Mouse (Mus musculus): ENCODE measurements around the gene Dmrt1.

The Dmrt1 gene

GRCm38 (mm10) chr19:25547086-25547643 lies 41.7 kb downstream of the Dmrt1 start:
- in situ Hi-C loops (cut with MboI; ENCODE audit: low pct_unique_long_range_greater_than_20kb in 1 of 2, low sequenced_read_pairs in 2 of 2, unreplicated experiment in 1 of 2): loop anchor here (10.0 kb wide), 1 partner anchor 78 kb away; no protein-coding TSS in a partner anchor

- in situ Hi-C loops (cut with MboI; ENCODE audit: low pct_unique_long_range_greater_than_20kb in 1 of 2, low sequenced_read_pairs in 2 of 2, unreplicated experiment in 1 of 2): no loop called here
These were observed 44.9 kb downstream of the Dmrt1 start for GRCm38 (mm10) chr19:25550346-25550745.

- in situ Hi-C loops (cut with MboI; ENCODE audit: low pct_unique_long_range_greater_than_20kb in 1 of 2, low sequenced_read_pairs in 2 of 2, unreplicated experiment in 1 of 2): no loop called here
These were observed 45.6 kb downstream of the Dmrt1 start for GRCm38 (mm10) chr19:25551053-25551452.

- in situ Hi-C loops (cut with MboI; ENCODE audit: low pct_unique_long_range_greater_than_20kb in 1 of 2, low sequenced_read_pairs in 2 of 2, unreplicated experiment in 1 of 2): no loop called here
These were observed 59.0 kb downstream of the Dmrt1 start for GRCm38 (mm10) chr19:25564430-25564829.

GRCm38 (mm10) chr19:25569778-25570177 lies 64.4 kb downstream of the Dmrt1 start:
- in situ Hi-C loops (cut with MboI; ENCODE audit: low pct_unique_long_range_greater_than_20kb in 1 of 2, low sequenced_read_pairs in 2 of 2, unreplicated experiment in 1 of 2): no loop called here

GRCm38 (mm10) chr19:25574431-25574830 lies 69.0 kb downstream of the Dmrt1 start:
- in situ Hi-C loops (cut with MboI; ENCODE audit: low pct_unique_long_range_greater_than_20kb in 1 of 2, low sequenced_read_pairs in 2 of 2, unreplicated experiment in 1 of 2): no loop called here

GRCm38 (mm10) chr19:25574981-25575814 lies 69.8 kb downstream of the Dmrt1 start:
- in situ Hi-C loops (cut with MboI; ENCODE audit: low pct_unique_long_range_greater_than_20kb in 1 of 2, low sequenced_read_pairs in 2 of 2, unreplicated experiment in 1 of 2): no loop called here

- in situ Hi-C loops (cut with MboI; ENCODE audit: low pct_unique_long_range_greater_than_20kb in 1 of 2, low sequenced_read_pairs in 2 of 2, unreplicated experiment in 1 of 2): no loop called here
These were observed 72.9 kb downstream of the Dmrt1 start for GRCm38 (mm10) chr19:25578358-25578757.

- in situ Hi-C loops (cut with MboI; ENCODE audit: low pct_unique_long_range_greater_than_20kb in 1 of 2, low sequenced_read_pairs in 2 of 2, unreplicated experiment in 1 of 2): no loop called here
These were observed 74.0 kb downstream of the Dmrt1 start for GRCm38 (mm10) chr19:25579440-25579839.

GRCm38 (mm10) chr19:25597717-25598232 lies 92.4 kb downstream of the Dmrt1 start:
- in situ Hi-C loops (cut with MboI; ENCODE audit: low pct_unique_long_range_greater_than_20kb in 1 of 2, low sequenced_read_pairs in 2 of 2, unreplicated experiment in 1 of 2): no loop called here

GRCm38 (mm10) chr19:25598626-25599025 lies 93.2 kb downstream of the Dmrt1 start:
- in situ Hi-C loops (cut with MboI; ENCODE audit: low pct_unique_long_range_greater_than_20kb in 1 of 2, low sequenced_read_pairs in 2 of 2, unreplicated experiment in 1 of 2): no loop called here

- in situ Hi-C loops (cut with MboI; ENCODE audit: low pct_unique_long_range_greater_than_20kb in 1 of 2, low sequenced_read_pairs in 2 of 2, unreplicated experiment in 1 of 2): no loop called here
These were observed 96.5 kb downstream of the Dmrt1 start for GRCm38 (mm10) chr19:25601966-25602365.

- in situ Hi-C loops (cut with MboI; ENCODE audit: low pct_unique_long_range_greater_than_20kb in 1 of 2, low sequenced_read_pairs in 2 of 2, unreplicated experiment in 1 of 2): no loop called here
These were observed 102.2 kb downstream of the Dmrt1 start for GRCm38 (mm10) chr19:25607461-25608205.

- in situ Hi-C loops (cut with MboI; ENCODE audit: low pct_unique_long_range_greater_than_20kb in 1 of 2, low sequenced_read_pairs in 2 of 2, unreplicated experiment in 1 of 2): no loop called here
These were observed 102.8 kb downstream of the Dmrt1 start for GRCm38 (mm10) chr19:25608206-25608580.

GRCm38 (mm10) chr19:25608961-25609850 lies 103.8 kb downstream of the Dmrt1 start:
- in situ Hi-C loops (cut with MboI; ENCODE audit: low pct_unique_long_range_greater_than_20kb in 1 of 2, low sequenced_read_pairs in 2 of 2, unreplicated experiment in 1 of 2): no loop called here

- in situ Hi-C loops (cut with MboI; ENCODE audit: low pct_unique_long_range_greater_than_20kb in 1 of 2, low sequenced_read_pairs in 2 of 2, unreplicated experiment in 1 of 2): no loop called here
These were observed 104.6 kb downstream of the Dmrt1 start, which contains the start of gene Dmrt3 for GRCm38 (mm10) chr19:25610015-25610410. TSS of gene Dmrt3 (plus strand) at chr19:25610301.

- in situ Hi-C loops (cut with MboI; ENCODE audit: low pct_unique_long_range_greater_than_20kb in 1 of 2, low sequenced_read_pairs in 2 of 2, unreplicated experiment in 1 of 2): no loop called here
These were observed 105.1 kb downstream of the Dmrt1 start for GRCm38 (mm10) chr19:25610411-25611111.

GRCm38 (mm10) chr19:25611116-25611515 lies 105.7 kb downstream of the Dmrt1 start:
- in situ Hi-C loops (cut with MboI; ENCODE audit: low pct_unique_long_range_greater_than_20kb in 1 of 2, low sequenced_read_pairs in 2 of 2, unreplicated experiment in 1 of 2): no loop called here
